23 mouse cellular contexts compared by ENCODE assay signal in genomic region chr7:64082201-64082600, GRCm38 (mm10).
A peak's percentile ranks its signal among the peaks of the same experiment; 100 is the strongest.
DNase-seq lines count a peak whose midpoint lies in the region; ATAC-seq lines count a peak whose summit lies in the region.
"Had no signal": no experiment of that assay in that cellular context is flagged by ENCODE, and none has a peak within 500 bp of the region (broad histone marks: within the 10 kb centered on the region; RNA-seq: fewer than 3 reads in every experiment).

No protein-coding gene starts in this region.

- no peak overlapping the region for H3K27ac ChIP-seq in intestine, embryonic 14.5 days (ENCODE audit: low read depth)
- H3K27ac ChIP-seq in intestine, embryonic 16.5 days (ENCODE audit: low read length), result no peak overlapping the region
- H3K27ac ChIP-seq in midbrain, embryonic 11.5 days (ENCODE audit: low read depth, low read length), result no peak overlapping the region
- H3K27ac ChIP-seq in midbrain, embryonic 14.5 days (replicated peaks; ENCODE audit: low read depth, low read length), result no peak overlapping the region
- H3K27ac ChIP-seq: embryonic facial prominence, embryonic 10.5 days; embryonic facial prominence, embryonic 12.5 days; forebrain, embryonic 13.5 days; forebrain, embryonic 15.5 days had no signal

- no peaks in the 10 kb centered on the region for H3K4me1 ChIP-seq in intestine, embryonic 14.5 days (replicated peaks; ENCODE audit: control insufficient read depth, insufficient read depth, low read length)
- no peaks in the 10 kb centered on the region for H3K4me1 ChIP-seq in intestine, embryonic 16.5 days (ENCODE audit: control insufficient read depth, insufficient read depth, low read length)
- no peaks in the 10 kb centered on the region for H3K4me1 ChIP-seq in midbrain, embryonic 11.5 days (ENCODE audit: control insufficient read depth, insufficient read depth, low read length)
- no peaks in the 10 kb centered on the region for H3K4me1 ChIP-seq in midbrain, embryonic 14.5 days (ENCODE audit: control insufficient read depth, insufficient read depth, low read length)
- H3K4me1 ChIP-seq: embryonic facial prominence, embryonic 10.5 days; embryonic facial prominence, embryonic 12.5 days; forebrain, embryonic 13.5 days; forebrain, embryonic 15.5 days had no signal

- H3K4me2 ChIP-seq in intestine, embryonic 14.5 days (ENCODE audit: low read length), result no peak overlapping the region
- no peak overlapping the region for H3K4me2 ChIP-seq in intestine, embryonic 16.5 days (ENCODE audit: low read depth, low read length)
- no peak overlapping the region for H3K4me2 ChIP-seq in midbrain, embryonic 11.5 days
- no peak overlapping the region for H3K4me2 ChIP-seq in midbrain, embryonic 14.5 days (ENCODE audit: low read length)
- H3K4me2 ChIP-seq: embryonic facial prominence, embryonic 12.5 days; forebrain, embryonic 13.5 days; forebrain, embryonic 15.5 days had no signal

- no peak for ATAC-seq in intestine, embryonic 14.5 days (replicated peaks; ENCODE audit: low FRiP score, low TSS enrichment, low read depth)
- no peak for ATAC-seq in intestine, embryonic 16.5 days
- no peak for ATAC-seq in midbrain, embryonic 11.5 days (ENCODE audit: low FRiP score)
- no peak for ATAC-seq in midbrain, embryonic 14.5 days (ENCODE audit: low FRiP score, low TSS enrichment)
- ATAC-seq: activated CD4-positive, CD25-positive, alpha-beta regulatory T cell, adult 4 months; CD4-positive, CD25-positive, alpha-beta regulatory T cell, adult 4 months; forebrain, embryonic 13.5 days; forebrain, embryonic 15.5 days; Patski had no signal

- H3K9ac ChIP-seq in intestine, embryonic 14.5 days (ENCODE audit: low read length), result no peak overlapping the region
- no peak overlapping the region for H3K9ac ChIP-seq in intestine, embryonic 16.5 days (ENCODE audit: low read depth, low read length)
- H3K9ac ChIP-seq in midbrain, embryonic 11.5 days (ENCODE audit: low read length), result no peak overlapping the region
- no peak overlapping the region for H3K9ac ChIP-seq in midbrain, embryonic 14.5 days (replicated peaks; ENCODE audit: low read length)
- H3K9ac ChIP-seq: embryonic facial prominence, embryonic 12.5 days; forebrain, embryonic 13.5 days; forebrain, embryonic 15.5 days had no signal

- DNase-seq in heart, adult 11 months, result peak; percentile 75
- DNase-seq in heart, postnatal 4 days, result no peak
- DNase-seq in intestine, embryonic 14.5 days (ENCODE audit: low spot score), result peak; percentile 51
- peak; percentile 81 for DNase-seq in midbrain, embryonic 11.5 days (ENCODE audit: low spot score, missing footprints)
- DNase-seq in midbrain, embryonic 14.5 days, result no peak
- DNase-seq: adrenal gland, adult 8-10 months; adrenal gland, postnatal 14 days; adrenal gland, postnatal 36 days; cerebellum, adult 11-12 months; cerebellum, adult 2 months; cerebellum, adult 9-10 months; cerebellum, postnatal 10 days; cerebellum, postnatal 25 days had no signal

- H3K27me3 ChIP-seq in intestine, embryonic 14.5 days (replicated peaks; ENCODE audit: control insufficient read depth, insufficient read depth, low read length), result no peaks in the 10 kb centered on the region
- no peaks in the 10 kb centered on the region for H3K27me3 ChIP-seq in intestine, embryonic 16.5 days (replicated peaks; ENCODE audit: control insufficient read depth, insufficient read depth, low read length)
- H3K27me3 ChIP-seq in midbrain, embryonic 11.5 days (ENCODE audit: control insufficient read depth, insufficient read depth, low read length), result no peaks in the 10 kb centered on the region
- no peaks in the 10 kb centered on the region for H3K27me3 ChIP-seq in midbrain, embryonic 14.5 days (ENCODE audit: control insufficient read depth, insufficient read depth, low read length)
- H3K27me3 ChIP-seq: CH12.LX; embryonic facial prominence, embryonic 12.5 days; forebrain, embryonic 13.5 days; forebrain, embryonic 15.5 days; Patski had no signal

- H3K9me3 ChIP-seq in intestine, embryonic 14.5 days (ENCODE audit: control insufficient read depth, low read length), result no peaks in the 10 kb centered on the region
- H3K9me3 ChIP-seq in intestine, embryonic 16.5 days (ENCODE audit: control insufficient read depth, low read length), result no peaks in the 10 kb centered on the region
- no peaks in the 10 kb centered on the region for H3K9me3 ChIP-seq in midbrain, embryonic 11.5 days (ENCODE audit: control insufficient read depth, low read length)
- H3K9me3 ChIP-seq in midbrain, embryonic 14.5 days (ENCODE audit: control insufficient read depth, low read length), result no peaks in the 10 kb centered on the region
- H3K9me3 ChIP-seq: embryonic facial prominence, embryonic 12.5 days; forebrain, embryonic 13.5 days; forebrain, embryonic 15.5 days had no signal

- H3K4me3 ChIP-seq in intestine, embryonic 14.5 days (ENCODE audit: low read depth, low read length), result no peak overlapping the region
- H3K4me3 ChIP-seq in intestine, embryonic 16.5 days (ENCODE audit: low read length), result no peak overlapping the region
- no peak overlapping the region for H3K4me3 ChIP-seq in midbrain, embryonic 11.5 days (ENCODE audit: low read depth, low read length)
- no peak overlapping the region for H3K4me3 ChIP-seq in midbrain, embryonic 14.5 days (replicated peaks; ENCODE audit: low read depth, low read length)
- H3K4me3 ChIP-seq: embryonic facial prominence, embryonic 10.5 days; embryonic facial prominence, embryonic 12.5 days; forebrain, embryonic 13.5 days; forebrain, embryonic 15.5 days had no signal

- 81% methylated on average over 3 of the region's 3 CpGs for WGBS in intestine, embryonic 14.5 days
- WGBS in intestine, embryonic 16.5 days, result 84% methylated on average over 3 of the region's 3 CpGs
- 86% methylated on average over 3 of the region's 3 CpGs for WGBS in midbrain, embryonic 11.5 days
- WGBS in midbrain, embryonic 14.5 days, result 92% methylated on average over 3 of the region's 3 CpGs

- no peaks in the 10 kb centered on the region for H3K36me3 ChIP-seq in intestine, embryonic 14.5 days (ENCODE audit: control insufficient read depth, insufficient read depth, low read length)
- no peaks in the 10 kb centered on the region for H3K36me3 ChIP-seq in intestine, embryonic 16.5 days (ENCODE audit: control insufficient read depth, insufficient read depth, low read length)
- H3K36me3 ChIP-seq in midbrain, embryonic 11.5 days (ENCODE audit: control insufficient read depth, insufficient read depth, low read length), result no peaks in the 10 kb centered on the region
- H3K36me3 ChIP-seq in midbrain, embryonic 14.5 days (ENCODE audit: control insufficient read depth, insufficient read depth, low read length), result no peaks in the 10 kb centered on the region
- H3K36me3 ChIP-seq: embryonic facial prominence, embryonic 10.5 days; embryonic facial prominence, embryonic 12.5 days; forebrain, embryonic 15.5 days; G1E had no signal

Comparison
In these comparisons a context has a peak if more than half of its experiments do, and no peak if none do; other contexts are left out.
1. DNase-seq: peak in heart, adult 11 months (single experiment), intestine, embryonic 14.5 days (single experiment) and midbrain, embryonic 11.5 days (single experiment); none in heart, postnatal 4 days (single experiment) and midbrain, embryonic 14.5 days (single experiment).